In genomic region chr17:8051247-8051646, GRCm38 (mm10) we compare ENCODE assay signal across 8 mouse cellular contexts.
DNase-seq lines count a peak whose midpoint lies in the region; ATAC-seq and TF ChIP-seq lines count a peak whose summit lies in the region.
"Not testable (repeated sequence)": the region's sequence is repeated elsewhere in the genome, so short reads cannot be mapped to it uniquely, and the experiment has no call there.

No protein-coding gene starts in this region.

- not testable (repeated sequence) for H3K27me3 ChIP-seq in Patski; hindbrain, embryonic 15.5 days

- in situ Hi-C loops in Patski (cut with MboI; ENCODE audit: low pct_unique_long_range_greater_than_20kb), result not testable (repeated sequence)

- POLR2A ChIA-PET in Patski (lab: Charles Lee), result not testable (repeated sequence)

- H3K9me3 ChIP-seq in hindbrain, embryonic 15.5 days, result not testable (repeated sequence)

- H3K4me3 ChIP-seq in hindbrain, embryonic 15.5 days, result not testable (repeated sequence)

- not testable (repeated sequence) for H3K9ac ChIP-seq in hindbrain, embryonic 15.5 days

- CTCF ChIA-PET in Patski (lab: Charles Lee), result interaction anchor here (0.7 kb wide), 1 partner anchor 193 kb away, joined by 3 read pairs; no protein-coding TSS in a partner anchor

- H3K4me2 ChIP-seq in hindbrain, embryonic 15.5 days, result not testable (repeated sequence)

- TF ChIP-seq CTCF in Patski (IDR thresholded peaks at IDR 0.05), result peak; percentile 64

- ATAC-seq in Patski, result not testable (repeated sequence)
- peak; percentile 73 for ATAC-seq in hindbrain, embryonic 15.5 days (ENCODE audit: low FRiP score, low read depth)

- not testable (repeated sequence) for DNase-seq in Patski (ENCODE audit: low read depth, low spot score)
- peak; percentile 93 to 95 for DNase-seq in cerebellum, postnatal 10 days
- DNase-seq in frontal cortex, postnatal 14 days (ENCODE audit: low spot score in 2 of 2), result peak; percentile 52 to 80
- DNase-seq in layer of hippocampus, postnatal 14 days (ENCODE audit: low spot score in 2 of 2), result peak; percentile 79 to 89
- peak; percentile 55 to 86 for DNase-seq in lung, postnatal 4 days
- peak; percentile 2 for DNase-seq in retina, postnatal 7 days (ENCODE audit: low read depth, low spot score)
- peak; percentile 31 for DNase-seq in urinary bladder, adult 2 months (ENCODE audit: low spot score)

- 43% methylated on average over 3 of the region's 3 CpGs for WGBS in hindbrain, embryonic 15.5 days

- H3K4me1 ChIP-seq in hindbrain, embryonic 15.5 days (replicated peaks), result not testable (repeated sequence)

- not testable (repeated sequence) for H3K36me3 ChIP-seq in hindbrain, embryonic 15.5 days

- H3K27ac ChIP-seq in hindbrain, embryonic 15.5 days (replicated peaks), result not testable (repeated sequence)
